Mouse (Mus musculus): ENCODE data around the gene Zkscan16. TPM values are rescaled to one million over a fixed set of nuclear protein-coding genes. Genes with fewer than 3 reads are reported as not detected.
A peak's percentile ranks its signal among the peaks of the same experiment; 100 is the strongest.

Zkscan16 gene
- polyA plus RNA-seq, 2 experiments from 2014 or later = not detected

DNA sequence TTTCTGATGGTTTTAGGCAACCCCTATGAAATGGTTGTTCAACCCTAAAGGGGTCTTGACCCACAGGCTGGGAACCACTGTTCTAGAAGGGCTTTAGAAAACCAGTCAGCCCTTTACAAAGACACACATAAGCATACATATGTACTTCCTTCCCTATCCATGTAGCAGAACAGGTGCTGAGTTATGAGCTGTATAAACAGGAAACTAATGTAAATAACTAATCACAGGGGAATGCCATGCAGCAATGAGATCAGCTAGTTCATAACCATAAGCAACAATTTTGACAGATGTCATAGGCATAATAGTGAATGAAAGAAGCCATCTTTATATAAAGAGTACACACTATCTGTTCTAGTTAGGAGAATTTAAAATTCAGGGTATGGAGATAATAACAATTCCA lies 1.8 kb upstream of the Zkscan16 start:
- no peak for ATAC-seq

DNA sequence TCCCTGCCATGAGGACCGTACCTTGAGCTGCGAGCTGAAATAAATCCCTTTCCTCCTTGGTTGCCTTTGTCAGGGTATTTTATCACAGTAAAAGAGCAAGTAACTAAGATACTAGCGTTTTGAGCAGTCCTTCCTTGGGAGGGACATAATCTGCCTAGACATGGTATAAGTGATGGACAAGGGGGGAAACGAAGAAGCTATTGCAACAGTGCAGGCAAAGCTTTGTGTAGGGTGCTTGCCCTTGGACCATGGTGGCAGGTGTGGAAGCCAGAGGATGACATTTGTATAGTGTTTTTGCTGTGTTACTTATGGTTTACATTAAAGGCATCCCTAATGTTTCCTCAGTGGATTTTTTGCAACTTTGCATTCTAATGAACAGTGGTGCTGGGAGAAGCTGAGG lies 486 bp upstream of the Zkscan16 start:
- ATAC-seq = no peak

DNA sequence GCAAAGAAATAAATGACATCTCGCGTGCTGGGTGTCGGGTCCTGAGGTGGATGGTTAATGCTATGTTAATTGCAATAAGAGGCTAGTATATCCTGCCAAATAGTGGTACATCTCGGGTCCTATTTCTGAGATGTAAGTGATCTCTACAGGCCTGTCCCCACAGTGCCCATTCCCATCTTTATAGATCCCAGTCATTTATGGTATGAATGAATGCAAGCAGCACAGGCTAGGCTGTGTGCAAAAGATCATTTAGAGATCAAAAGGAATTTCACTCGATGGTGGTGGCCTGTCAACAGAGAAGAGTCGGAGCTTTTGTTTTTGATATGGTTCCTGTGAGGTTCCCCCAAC lies 752 bp downstream of the Zkscan16 start:
- ATAC-seq = peak; percentile 14

DNA sequence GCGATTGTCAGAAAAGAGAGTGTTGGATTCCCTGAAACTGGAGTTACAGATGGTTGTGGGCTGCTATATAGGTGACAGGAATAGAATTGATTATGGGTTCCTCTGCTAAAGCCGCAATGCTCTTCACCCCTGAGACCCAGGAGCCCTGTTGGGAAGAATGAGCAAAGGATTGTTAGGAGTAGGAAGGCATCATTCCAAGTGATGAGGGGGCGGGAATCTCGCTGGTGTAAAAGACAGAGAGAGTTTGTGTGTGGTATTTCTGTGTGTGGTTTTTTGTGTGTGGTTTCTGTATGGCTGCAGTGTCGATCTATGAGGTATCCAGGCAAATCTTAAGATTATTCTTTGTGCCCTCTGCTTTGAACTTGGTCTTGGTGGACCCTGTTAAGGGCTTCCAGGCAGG lies 1.3 kb downstream of the Zkscan16 start:
- ATAC-seq = no peak

DNA sequence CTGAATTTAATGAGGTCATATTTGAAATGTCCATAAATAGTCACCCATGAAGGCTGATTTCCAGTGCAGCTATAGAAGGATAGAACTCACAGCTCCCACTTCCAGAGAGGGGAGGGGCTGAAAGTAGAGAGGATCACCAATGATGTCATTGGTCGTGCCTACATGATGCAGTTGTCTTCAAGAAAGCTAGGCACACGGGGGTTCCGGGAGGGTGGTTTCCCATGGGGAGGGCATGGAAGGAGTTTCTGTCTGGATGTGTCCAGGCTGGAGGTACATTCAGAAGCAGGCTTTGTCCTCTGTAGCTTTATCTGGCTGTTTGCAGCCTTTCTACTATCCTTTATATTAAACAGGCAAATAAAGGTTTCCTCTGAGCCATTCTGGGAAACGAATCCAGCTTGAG lies 5.0 kb downstream of the Zkscan16 start:
- no peak for ATAC-seq

DNA sequence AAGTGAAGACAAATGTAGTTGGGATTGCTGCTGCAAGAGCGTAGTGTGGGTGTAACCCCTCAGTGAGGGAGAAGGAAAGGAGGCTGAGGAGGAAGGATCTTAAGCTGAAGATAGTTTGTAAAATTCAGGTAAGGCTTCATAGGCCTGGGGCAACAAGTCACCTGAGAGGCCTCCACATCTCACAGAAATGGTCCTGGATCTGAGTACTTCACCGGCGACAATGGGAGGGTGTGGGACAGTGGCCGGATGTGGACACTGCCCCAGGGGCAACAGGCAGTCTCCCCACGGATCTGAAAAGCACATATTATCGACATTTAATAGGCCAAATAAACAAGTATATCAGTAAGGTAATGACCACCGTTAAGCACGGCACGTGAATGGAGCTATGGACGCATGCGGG lies 9.2 kb downstream of the Zkscan16 start:
- no peak for ATAC-seq

DNA sequence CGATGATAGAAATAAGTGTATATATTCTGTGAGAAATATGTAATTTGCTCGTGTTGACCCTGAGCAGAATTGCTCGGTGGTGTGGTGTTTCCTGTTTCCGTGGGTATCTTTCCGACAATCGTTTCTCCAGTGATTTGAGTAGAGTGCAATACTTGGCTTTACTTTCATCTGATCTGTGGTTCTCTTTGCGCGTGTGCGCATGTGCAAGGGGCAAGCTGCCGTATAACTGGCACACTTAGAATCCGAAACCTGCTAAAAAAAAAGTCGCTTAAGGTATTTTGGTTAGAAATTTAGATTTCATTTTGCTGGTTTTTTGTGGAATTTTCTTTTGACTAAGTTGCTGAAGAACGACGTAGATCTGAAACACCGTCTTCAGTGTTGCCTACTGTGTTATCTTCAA lies 18.3 kb downstream of the Zkscan16 start:
- no peak for ATAC-seq

DNA sequence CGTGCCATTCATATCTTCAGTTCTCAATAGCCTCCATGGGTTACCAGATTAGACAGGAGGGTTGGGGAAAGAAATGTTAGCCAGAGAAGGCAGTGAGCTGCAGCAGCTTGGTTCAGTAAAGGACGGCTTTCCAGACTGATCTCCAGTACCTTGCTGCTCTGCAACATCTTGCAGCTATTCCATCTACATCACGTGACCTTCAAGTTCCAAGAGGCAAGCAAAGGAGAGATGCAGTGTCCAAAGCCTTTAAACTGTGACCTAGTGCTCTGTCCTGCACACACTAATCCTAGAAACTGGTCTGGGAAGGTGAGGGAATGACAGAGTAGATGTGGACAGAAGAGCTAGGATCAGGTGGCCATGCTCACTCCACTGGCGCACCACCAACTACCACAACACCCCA lies 19.8 kb downstream of the Zkscan16 start:
- ATAC-seq = no peak

DNA sequence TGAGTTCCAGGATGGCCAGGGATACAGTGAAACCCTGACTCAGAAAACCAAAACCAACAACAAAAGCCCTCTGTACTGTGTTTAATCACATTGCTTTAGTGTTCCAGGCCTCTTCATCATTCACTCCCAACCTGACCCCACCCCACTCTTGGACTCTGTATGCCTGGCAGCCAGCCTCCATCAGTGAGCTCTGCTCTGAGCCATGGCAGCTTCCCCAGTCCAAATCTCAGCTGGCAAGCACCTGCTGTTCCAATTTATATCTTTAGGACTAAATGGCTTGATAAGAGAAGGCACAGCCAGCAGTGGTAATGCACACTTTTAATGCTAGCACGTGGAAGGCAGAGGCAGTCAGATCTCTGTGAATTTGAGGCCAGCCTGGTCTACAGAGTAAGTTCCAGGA lies 21.7 kb downstream of the Zkscan16 start:
- no peak for ATAC-seq

DNA sequence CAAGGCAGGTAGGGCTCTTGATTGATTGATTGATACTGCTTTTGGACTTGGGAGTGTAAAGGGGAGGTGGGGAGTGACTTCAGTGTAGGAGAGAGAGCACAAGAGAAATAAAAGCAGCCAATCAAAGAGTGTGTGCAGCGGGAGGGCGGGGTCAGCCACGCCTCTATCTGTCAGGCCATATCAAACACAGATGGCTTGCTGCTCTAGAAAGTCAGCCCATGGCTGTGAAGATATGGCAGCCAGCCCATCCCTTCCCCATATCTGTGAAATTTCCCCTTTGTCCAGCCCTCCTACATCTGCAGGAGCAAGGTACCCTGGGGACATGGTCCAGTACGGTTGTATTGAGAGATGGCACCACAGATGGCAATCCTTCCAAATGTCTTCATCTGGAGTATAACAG lies 27.2 kb downstream of the Zkscan16 start:
- no peak for ATAC-seq

DNA sequence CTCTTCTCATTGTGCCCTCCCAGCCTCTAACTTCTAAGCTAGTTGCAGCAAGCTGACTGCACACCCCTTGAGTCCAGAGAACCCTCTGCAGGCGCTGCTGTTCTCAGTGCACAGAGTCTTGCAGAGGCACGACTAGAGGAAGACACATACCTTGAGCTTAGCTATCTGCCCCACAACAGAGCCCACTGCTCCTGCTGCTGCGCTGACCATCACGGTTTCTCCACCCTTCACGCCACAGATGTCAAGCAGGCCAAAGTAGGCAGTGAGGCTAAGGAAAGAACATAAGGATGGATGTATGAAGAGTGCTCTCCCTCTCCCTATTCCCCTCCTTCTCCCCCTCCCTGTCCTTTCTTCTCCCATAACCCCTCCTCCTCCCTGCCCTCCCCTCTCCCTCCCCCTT lies 32.3 kb downstream of the Zkscan16 start:
- no peak for ATAC-seq

DNA sequence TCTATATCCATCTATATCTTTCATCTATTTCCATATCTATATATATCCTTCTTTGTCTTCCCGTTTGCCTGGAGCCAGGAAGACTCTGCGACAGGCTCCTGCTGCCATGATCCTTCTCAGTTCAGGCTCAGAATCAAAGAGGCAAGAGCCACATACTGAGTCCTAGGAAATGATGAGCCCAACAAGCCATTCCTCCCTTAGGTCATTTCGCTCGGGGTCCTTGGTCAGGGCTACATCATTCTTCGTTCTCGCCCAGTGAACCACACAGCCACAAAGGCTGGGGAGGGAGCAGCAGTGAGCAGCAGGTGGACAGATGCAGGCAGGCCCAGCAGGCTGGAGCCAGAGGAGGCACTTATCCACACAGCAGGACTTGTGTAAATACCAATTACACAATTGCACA lies 38.0 kb downstream of the Zkscan16 start:
- ATAC-seq = no peak

DNA sequence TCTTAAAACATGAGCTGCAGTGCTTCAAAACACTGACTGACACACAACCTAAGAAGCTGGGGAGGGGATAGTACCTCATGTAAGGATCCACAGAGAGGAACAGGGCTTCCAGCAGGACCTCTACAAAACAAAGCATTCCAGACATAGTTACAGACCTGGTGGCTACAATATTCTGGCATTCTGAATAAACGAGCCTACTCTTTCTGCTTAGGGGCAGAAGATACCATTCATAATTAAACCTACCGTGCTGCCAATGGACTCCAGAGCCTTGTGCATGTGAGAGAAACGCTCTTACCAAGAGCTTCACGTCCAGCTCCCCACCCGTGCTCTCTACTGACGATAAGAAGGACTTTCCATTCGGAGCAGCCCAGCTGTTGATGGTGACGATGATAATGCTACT lies 39.4 kb downstream of the Zkscan16 start:
- ATAC-seq = no peak

DNA sequence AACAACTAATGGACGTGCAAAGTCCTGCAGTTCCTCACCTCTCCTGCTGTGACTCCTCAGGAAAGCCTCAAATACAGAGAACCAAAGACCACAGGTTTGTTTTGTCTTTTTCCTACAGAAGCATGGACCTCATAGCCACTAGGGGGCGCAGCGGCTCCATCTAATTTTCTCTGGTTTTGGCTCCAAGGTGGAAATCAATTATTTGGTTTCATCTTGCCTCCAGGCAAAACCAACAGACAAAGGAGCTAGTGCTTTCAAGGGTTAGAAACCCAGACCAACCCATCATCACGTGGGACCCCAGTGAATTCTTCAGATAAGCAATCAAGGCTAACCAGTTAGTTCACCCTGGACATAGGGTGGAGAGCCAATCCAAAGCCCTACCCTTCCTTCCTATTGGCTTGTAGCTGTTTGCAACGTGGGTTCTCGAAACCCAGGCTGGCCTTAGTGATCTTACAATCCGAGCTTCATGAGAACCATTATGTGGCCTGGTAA lies 41.8 kb downstream of the Zkscan16 start:
- peak; percentile 70 for ATAC-seq

DNA sequence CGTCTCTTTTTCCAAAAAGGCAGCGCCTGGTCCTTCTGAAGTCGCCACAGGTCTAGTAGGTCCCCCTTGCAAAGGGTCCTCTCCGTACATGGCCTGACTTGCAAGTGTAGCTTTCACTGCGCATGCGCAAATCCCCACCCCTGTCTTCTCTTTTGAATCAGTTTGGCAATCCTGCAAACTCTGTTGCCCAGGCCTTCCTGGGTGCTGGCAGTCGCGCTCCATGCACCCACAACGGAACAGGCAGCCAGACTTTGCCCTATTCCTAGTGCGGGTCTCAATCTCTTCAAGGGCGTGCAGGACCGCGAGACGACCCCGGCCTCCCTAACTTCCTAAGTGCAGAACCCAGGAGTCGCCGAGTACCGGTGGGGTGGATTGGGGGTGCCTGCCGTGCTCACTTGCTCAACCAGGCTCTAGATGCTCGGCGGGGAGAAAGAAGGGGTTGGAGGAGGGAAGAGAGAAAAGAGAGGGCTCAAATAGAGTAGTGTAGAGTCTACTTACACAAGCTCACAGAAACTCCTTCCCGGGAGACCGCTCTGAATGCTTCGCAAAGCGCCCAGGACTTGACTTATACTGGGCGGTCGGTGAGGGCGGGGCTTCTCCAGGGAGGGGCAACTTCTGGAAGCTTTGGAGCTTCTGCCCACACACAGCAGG lies 43.2 kb downstream of the Zkscan16 start, which contains the start of gene Ptgr1:
Ptgr1 (minus strand) TSS at position 580 of the 651 bp plus-strand sequence.
- peak; percentile 38 for ATAC-seq

DNA sequence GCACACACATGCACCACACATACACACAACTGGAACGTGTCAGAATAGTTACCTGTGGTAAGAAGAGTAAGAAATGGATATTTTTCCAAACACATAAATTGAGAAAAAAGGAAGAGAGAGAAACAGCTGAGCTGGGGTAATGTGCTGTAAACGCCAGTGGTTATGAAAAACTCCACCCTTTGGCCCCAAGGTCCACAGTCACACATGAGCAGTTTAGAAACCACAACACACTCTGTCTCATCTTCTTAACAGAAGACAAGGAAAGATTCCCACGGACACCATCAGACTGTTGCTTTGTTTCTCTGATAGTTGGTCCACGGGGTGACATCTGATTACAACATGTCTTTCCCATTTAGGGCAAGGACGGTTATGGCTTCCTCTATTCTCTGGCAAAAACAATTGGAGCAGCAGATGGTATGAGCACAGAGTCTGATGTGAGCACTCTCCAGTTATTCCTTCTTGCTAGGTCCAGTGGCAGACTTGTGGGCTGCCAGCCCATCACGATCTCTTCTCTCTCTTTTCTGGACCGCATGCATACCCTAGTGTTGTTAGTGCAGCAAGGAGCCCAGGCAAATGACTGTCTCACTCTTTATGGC lies 46.0 kb downstream of the Zkscan16 start:
- ATAC-seq = no peak

DNA sequence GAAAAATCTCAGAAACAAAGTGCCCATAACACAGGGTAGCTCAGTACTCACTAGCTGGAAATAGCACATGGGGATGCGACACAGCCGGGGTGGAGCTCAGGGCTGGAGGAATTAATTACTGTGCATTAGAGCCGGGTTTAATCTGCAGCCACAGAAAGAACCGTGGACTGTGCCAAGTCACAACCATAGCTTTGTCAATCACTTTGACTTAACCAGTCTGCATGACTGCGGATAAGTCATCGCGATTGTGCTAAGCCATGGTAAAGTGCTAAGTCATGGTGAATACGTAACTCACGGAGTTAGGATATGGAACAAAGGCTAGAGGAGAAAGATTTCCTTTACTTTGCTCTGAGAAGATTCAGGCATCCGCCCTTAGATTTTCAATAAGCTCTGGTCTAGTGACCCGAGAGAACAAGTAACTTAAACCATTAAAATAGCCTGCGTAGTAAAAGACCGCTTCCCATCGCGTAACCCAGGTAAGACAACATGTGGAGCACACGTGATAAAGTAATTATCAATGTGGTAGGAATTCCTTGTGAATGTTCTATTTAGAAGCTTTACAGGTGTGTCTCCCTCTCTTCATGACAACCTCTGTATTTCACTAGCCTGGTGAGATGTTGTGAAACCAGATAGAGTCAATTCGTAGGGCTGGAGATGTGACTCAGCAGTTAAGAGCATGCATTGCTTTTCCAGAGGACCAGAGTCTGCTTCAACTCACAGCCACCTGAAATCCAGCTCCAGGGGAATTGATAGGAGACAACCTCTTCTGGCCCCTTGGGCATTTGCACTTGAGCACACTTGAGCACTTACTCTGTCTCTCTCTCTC lies 47.4 kb downstream of the Zkscan16 start:
- no peak for ATAC-seq

DNA sequence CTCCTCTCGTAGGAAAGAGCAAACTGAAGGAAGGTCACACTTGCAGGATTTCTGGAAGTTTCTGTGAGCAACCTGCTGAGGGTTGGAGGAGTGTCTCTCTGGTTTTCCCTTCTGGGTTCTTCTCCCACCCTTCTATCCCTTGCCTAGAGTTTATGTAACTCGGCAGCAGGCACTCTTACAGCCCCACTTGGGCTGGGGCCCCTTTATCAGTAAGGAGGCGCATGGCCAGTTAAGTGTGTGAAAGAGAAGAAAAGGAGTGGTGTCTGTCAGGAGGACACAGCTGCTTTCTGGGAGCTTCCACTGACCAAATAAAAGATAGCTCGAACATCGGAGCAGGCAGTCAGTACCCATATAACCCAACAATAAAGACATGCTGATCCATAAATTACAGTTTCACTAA lies 48.8 kb downstream of the Zkscan16 start:
- ATAC-seq = no peak

DNA sequence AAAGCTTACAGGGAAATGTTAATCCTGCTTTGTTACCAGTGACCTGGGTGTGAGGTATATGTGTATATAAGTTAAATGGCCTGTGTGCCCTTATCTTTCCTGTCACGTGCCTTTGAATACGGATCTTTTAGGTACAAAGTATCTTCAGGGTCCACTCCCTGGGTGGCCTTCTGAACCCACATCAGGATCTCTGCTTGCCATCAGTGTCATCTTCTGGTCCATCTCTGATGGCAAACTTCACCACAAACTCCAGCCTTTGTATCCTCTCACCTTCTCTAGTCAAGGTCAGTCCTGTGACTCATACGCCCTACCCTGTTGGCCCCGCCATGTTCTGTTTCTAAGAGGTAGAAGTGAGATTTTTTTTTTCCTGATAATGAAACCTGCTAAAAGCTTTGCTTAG lies 51.3 kb downstream of the Zkscan16 start, which contains the start of gene Dnajc25:
Dnajc25 (plus strand) TSS at position 301 of the 400 bp plus-strand sequence.
- ATAC-seq = no peak

DNA sequence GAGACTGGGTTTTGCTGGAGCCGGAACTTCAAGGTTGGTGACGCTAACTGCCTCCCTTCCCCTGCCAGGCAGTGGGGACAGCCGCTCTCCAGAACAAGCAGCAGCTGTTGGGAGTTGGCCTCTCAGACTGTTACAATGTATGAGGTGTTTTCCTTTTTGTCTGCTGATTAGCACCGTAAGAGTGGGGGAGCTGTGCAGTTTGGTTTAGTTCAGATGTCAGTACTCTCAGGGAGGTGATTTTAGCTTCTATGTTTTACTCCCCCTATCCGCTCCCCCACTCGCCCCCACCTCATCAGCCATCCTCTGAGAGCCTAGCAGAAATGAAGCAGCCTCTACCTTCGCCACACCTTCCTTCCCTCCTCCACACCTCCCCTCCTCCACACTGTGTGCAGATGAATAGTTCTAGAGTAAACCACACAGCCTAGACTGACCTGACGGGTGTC lies 51.8 kb downstream of the Zkscan16 start:
- ATAC-seq = no peak

DNA sequence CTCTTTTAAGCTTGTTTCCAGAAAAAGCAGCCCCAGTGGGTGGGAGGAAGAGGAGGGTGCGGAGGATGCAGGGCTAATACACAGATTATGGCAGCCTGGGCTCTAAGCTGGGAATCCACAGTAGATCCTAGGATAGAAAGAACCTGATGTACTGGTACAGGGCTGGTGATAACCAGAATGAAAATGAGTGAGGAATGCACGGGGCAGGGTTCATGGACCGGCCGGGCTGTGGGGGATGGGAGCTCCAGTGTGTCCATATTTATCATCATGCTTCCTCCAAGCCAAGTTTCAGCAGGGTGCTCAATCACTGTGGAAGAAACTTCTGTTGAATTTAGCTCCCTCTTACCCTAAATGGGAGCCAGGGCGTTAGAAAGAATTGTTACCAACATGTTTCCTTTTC lies 53.7 kb downstream of the Zkscan16 start:
- no peak for ATAC-seq

DNA sequence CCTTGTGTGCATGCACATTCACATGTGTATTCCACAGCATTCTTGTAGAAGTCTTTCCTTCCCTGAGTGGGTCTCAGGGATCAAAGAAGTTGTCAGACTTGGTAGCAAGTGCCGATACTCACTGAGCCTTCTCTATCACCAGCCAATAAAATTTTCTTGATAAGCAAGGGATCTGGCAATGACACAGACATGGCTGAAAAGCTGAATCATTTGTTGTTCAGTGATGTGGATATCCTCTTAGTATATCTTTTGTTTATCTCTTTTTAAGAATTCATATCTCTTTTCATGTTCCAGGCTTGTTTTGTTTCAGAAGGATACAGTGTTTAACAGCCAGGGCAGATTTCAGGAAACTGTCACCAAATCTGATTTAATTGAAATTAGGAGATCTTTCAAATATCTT lies 55.3 kb downstream of the Zkscan16 start:
- no peak for ATAC-seq

DNA sequence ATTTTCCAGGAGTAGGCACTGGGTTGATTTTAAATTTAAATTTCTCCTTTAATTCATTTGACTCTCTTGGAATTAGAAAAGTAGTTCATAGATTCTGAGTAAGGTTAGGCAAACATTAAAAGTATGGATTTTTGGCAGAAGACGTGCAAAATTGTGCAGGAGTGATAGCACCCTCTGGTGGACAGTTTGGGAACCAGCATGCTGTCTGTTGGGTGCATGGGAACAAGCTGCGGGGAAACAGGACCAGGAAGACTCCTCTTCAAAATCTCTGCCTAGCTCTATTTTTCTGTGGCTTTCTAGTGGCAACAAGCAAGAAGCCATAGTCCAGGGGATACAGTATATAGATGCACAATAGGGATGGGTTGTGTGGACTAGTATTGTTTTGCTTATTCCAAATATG lies 56.3 kb downstream of the Zkscan16 start:
- peak; percentile 36 for ATAC-seq

DNA sequence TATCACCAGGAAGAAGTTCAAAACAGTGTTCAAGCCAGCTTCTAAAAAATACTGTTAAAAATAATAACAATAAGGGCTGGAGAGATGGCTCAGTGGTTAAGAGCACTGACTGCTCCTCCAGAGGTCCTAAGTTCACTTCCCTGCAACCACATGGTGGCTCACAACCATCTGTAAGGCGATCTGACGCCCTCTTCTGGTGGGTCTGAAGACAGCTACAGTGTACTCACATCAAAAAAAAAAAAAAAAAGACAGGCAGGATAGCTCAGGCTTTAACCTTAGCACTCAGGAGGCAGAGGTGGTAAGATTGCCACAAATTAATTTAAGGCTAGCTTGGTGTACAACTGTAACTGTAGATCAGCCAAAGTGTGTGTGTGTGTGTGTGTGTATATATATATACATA lies 57.2 kb downstream of the Zkscan16 start:
- ATAC-seq = peak; percentile 24

All from CD4-positive, CD25-positive, alpha-beta regulatory T cell, adult 4 months (primary cell).